Mouse (Mus musculus) G1E (cell line): Measurements from ENCODE around the gene Sae1. TPM values are rescaled to one million over a fixed set of nuclear protein-coding genes. Genes with fewer than 3 reads are reported as not detected.

Experiments used
- ATAC-seq: 2 replicates; pipeline ENCODE4 v1.8.0; 2016; ENCODE audit warnings: mild to moderate bottlenecking; ENCODE audit not compliant: insufficient number of reproducible peaks, poor library complexity, low FRiP score, severe bottlenecking; ENCODE audit errors: extremely low read depth
- DNase-seq: peaks from one replicate; pipeline ENCODE4 v3.0.0; 2012; ENCODE audit warnings: low spot score
- H3K27me3 ChIP-seq: 2 replicates; pipeline ENCODE4 v1.6.1; 2012; ENCODE audit warnings: mild to moderate bottlenecking, low read length, inconsistent platforms; ENCODE audit not compliant: insufficient read depth
- H3K36me3 ChIP-seq: replicated peaks from 2 replicates; pipeline ENCODE3; 2012; ENCODE audit warnings: mild to moderate bottlenecking, inconsistent platforms
- H3K4me1 ChIP-seq: 2 replicates; pipeline ENCODE4 v1.6.1; 2012; ENCODE audit warnings: low read depth, low read length, inconsistent platforms, mixed read lengths; ENCODE audit not compliant: insufficient read depth
- H3K4me3 ChIP-seq: 2 replicates; pipeline ENCODE4 v1.5.1; 2012; ENCODE audit warnings: low read depth, mild to moderate bottlenecking, inconsistent platforms, low read length, moderate library complexity, mixed read lengths
- H3K9me3 ChIP-seq: replicated peaks from 2 replicates; pipeline ENCODE4 v1.6.1; 2012; ENCODE audit warnings: inconsistent platforms
- CTCF ChIP-seq: IDR thresholded peaks from 2 replicates; pipeline ENCODE4 v1.5.1; 2012; ENCODE audit warnings: low read depth, low read length, inconsistent platforms, mixed read lengths
- GATA1 ChIP-seq: IDR thresholded peaks from 2 replicates; pipeline ENCODE4 v1.6.1; 2012; ENCODE audit warnings: borderline replicate concordance, low read length, inconsistent platforms, mixed read lengths
- GATA2 ChIP-seq: IDR thresholded peaks from 2 replicates; pipeline ENCODE4 v1.6.1; 2012; ENCODE audit warnings: low read depth, low read length, inconsistent platforms, borderline replicate concordance
- POLR2AphosphoS5 ChIP-seq: IDR thresholded peaks from 2 replicates; pipeline ENCODE4 v1.6.1; 2012; ENCODE audit warnings: low read depth, low read length, inconsistent platforms; ENCODE audit not compliant: insufficient replicate concordance
- TAL1 ChIP-seq: conservative IDR thresholded peaks from 2 replicates; pipeline ENCODE4 v1.6.1; 2012; ENCODE audit warnings: low read depth, low read length, inconsistent platforms, mixed read lengths
- polyA plus RNA-seq: library from polyadenylated mRNA; stranded (reverse); fragments of >175 nt; gene quantifications from 2 replicates; pipeline ENCODE4 v1.2.3, GENCODE M21; 2012
- total RNA-seq, 2 experiments: library from RNA; stranded (forward) in 1 of 2; stranded (reverse) in 1 of 2; fragments of 200-1000 nt in 1 of 2; fragments of >200 nt in 1 of 2; fragmentation: Nextera tagmentation in 1 of 2; gene quantifications; 2 replicates each; pipeline ENCODE4 v1.2.3; 2014 to 2017

The Sae1 gene
- total RNA-seq (2014; fragmentation: Nextera tagmentation) (105 TPM in 2 replicates), total RNA-seq (2017) (319 and 383 TPM in 2 replicates), polyA plus RNA-seq (49.5 and 52.0 TPM in 2 replicates)

GRCm38 (mm10) chr7:16387160-16388041 lies at the start of gene Sae1:
Sae1 (minus strand) TSS chr7:16387806.
- Histone ChIP-seq H3K27me3 (no peaks in the 10 kb centered on the region), H3K9me3 (no peaks in the 10 kb centered on the region), H3K4me3 (peak within 1 kb of the TSS; percentile 95), H3K36me3 (peaks cover 34% of the 10 kb centered on the region), H3K4me1 (peaks cover 47% of the 10 kb centered on the region)
- TF ChIP-seq TAL1 (no peak), GATA2 (no peak), CTCF (no peak), GATA1 (no peak), POLR2AphosphoS5 (no peak)
- ATAC-seq (peak; percentile 67), DNase-seq (peak; percentile 93)

- no peaks in the 10 kb centered on the region for H3K27me3 ChIP-seq
- DNase-seq (no peak), ATAC-seq (no peak)
- H3K4me3 ChIP-seq, result no peak overlapping the region
- H3K36me3 ChIP-seq, result peaks cover 73% of the 10 kb centered on the region
- H3K9me3 ChIP-seq, result no peaks in the 10 kb centered on the region
- TF ChIP-seq GATA2 (no peak), POLR2AphosphoS5 (no peak), GATA1 (no peak), TAL1 (no peak), CTCF (no peak)
- peaks cover 28% of the 10 kb centered on the region for H3K4me1 ChIP-seq
Measured at GRCm38 (mm10) chr7:16435088-16435487, 47.5 kb upstream of the Sae1 start.

- Histone ChIP-seq H3K27me3 (no peaks in the 10 kb centered on the region), H3K36me3 (peaks cover 89% of the 10 kb centered on the region), H3K4me1 (peaks cover 28% of the 10 kb centered on the region), H3K9me3 (no peaks in the 10 kb centered on the region), H3K4me3 (no peak overlapping the region)
- ATAC-seq, result no peak
- TF ChIP-seq GATA1 (no peak), CTCF (no peak), GATA2 (no peak), TAL1 (no peak), POLR2AphosphoS5 (no peak)
- no peak for DNase-seq
Measured at GRCm38 (mm10) chr7:16433352-16433971, 45.9 kb upstream of the Sae1 start.

- DNase-seq (peak; percentile 43), ATAC-seq (0 out of 2 replicates have a peak, but pooled peaks have one; percentile 34)
- Histone ChIP-seq H3K36me3 (peaks cover 99% of the 10 kb centered on the region), H3K9me3 (no peaks in the 10 kb centered on the region), H3K4me1 (0 out of 2 replicates have a peak, but pooled peaks cover 6% of the 10 kb centered on the region), H3K27me3 (no peaks in the 10 kb centered on the region), H3K4me3 (no peak overlapping the region)
- TF ChIP-seq CTCF, result peak; percentile 47
- no peak for TF ChIP-seq POLR2AphosphoS5
Measured at GRCm38 (mm10) chr7:16426129-16426729, 38.6 kb upstream of the Sae1 start.

GRCm38 (mm10) chr7:16425721-16426120 lies 38.1 kb upstream of the Sae1 start:
- no peak for DNase-seq

GRCm38 (mm10) chr7:16423731-16424130 lies 36.1 kb upstream of the Sae1 start:
- TF ChIP-seq CTCF, result no peak
- TF ChIP-seq GATA1, result no peak
- TF ChIP-seq GATA2, result no peak
- TF ChIP-seq TAL1, result no peak
- no peak for TF ChIP-seq POLR2AphosphoS5
- no peaks in the 10 kb centered on the region for H3K27me3 ChIP-seq

More at GRCm38 (mm10) chr7:16425721-16426120, 38.1 kb upstream of the Sae1 start:
- no peak overlapping the region for H3K4me3 ChIP-seq
- no peaks in the 10 kb centered on the region for H3K9me3 ChIP-seq
- H3K27me3 ChIP-seq, result no peaks in the 10 kb centered on the region
- 0 out of 2 replicates have a peak, but pooled peaks cover 4% of the 10 kb centered on the region for H3K4me1 ChIP-seq
- no peak for TF ChIP-seq GATA2
- no peak for ATAC-seq
- peaks cover 99% of the 10 kb centered on the region for H3K36me3 ChIP-seq

More at GRCm38 (mm10) chr7:16423731-16424130, 36.1 kb upstream of the Sae1 start:
- no peak for DNase-seq
- Histone ChIP-seq H3K4me3 (no peak overlapping the region), H3K36me3 (peaks cover 99% of the 10 kb centered on the region), H3K9me3 (no peaks in the 10 kb centered on the region), H3K4me1 (peaks cover 8% of the 10 kb centered on the region; the same call in 1 of the 2 replicates)
- no peak for ATAC-seq
